Mouse (Mus musculus) heart, embryonic 14.5 days (tissue): ENCODE measurements around the gene 1700023F06Rik. TPM values are rescaled to one million over a fixed set of nuclear protein-coding genes. Genes with fewer than 3 reads are reported as not detected.
"Not testable (repeated sequence)": the region's sequence is repeated elsewhere in the genome, so short reads cannot be mapped to it uniquely, and the experiment has no call there.

Source experiments
- ATAC-seq: fragments of 200-750 bp; cut with Nextera tagmentation; 2 replicates; pipeline ENCODE4 v1.8.0; 2017; ENCODE audit warnings: low read depth, moderate TSS enrichment; ENCODE audit not compliant: insufficient number of reproducible peaks, insufficient read depth, low FRiP score
- H3K27ac ChIP-seq, 2 experiments: fragments of 200-500 bp in 1 of 2; fragments of 300-500 bp in 1 of 2; sonication (generic) in 1 of 2; replicated peaks in 1 of 2; 2 replicates each; pipeline ENCODE4 v1.5.1; 2012 to 2014; ENCODE audit warnings: low read depth in 2 of 2, low read length in 2 of 2, control low read depth in 1 of 2, mild to moderate bottlenecking in 1 of 2, mixed read lengths in 1 of 2; ENCODE audit not compliant: control insufficient read depth in 1 of 2, insufficient read depth in 1 of 2
- H3K27me3 ChIP-seq: fragments of 300-500 bp; sonication (generic); 2 replicates; pipeline ENCODE4 v1.6.1; 2014; ENCODE audit warnings: mild to moderate bottlenecking, low read length, control low read depth; ENCODE audit not compliant: control insufficient read depth, insufficient read depth
- H3K36me3 ChIP-seq: fragments of 300-500 bp; sonication (generic); 2 replicates; pipeline ENCODE4 v1.6.1; 2014; ENCODE audit warnings: mild to moderate bottlenecking, control low read depth, low read length, mixed read lengths; ENCODE audit not compliant: control insufficient read depth, insufficient read depth
- H3K4me1 ChIP-seq, 2 experiments: fragments of 200-500 bp in 1 of 2; fragments of 300-500 bp in 1 of 2; sonication (generic) in 1 of 2; 2 replicates each; pipeline ENCODE4 v1.6.1; 2012 to 2014; ENCODE audit warnings: low read length in 2 of 2, control low read depth in 1 of 2, mixed read lengths in 1 of 2; ENCODE audit not compliant: control insufficient read depth in 2 of 2, insufficient read depth in 2 of 2
- H3K4me2 ChIP-seq: fragments of 300-500 bp; sonication (generic); 2 replicates; pipeline ENCODE4 v1.6.1; 2014; ENCODE audit warnings: mild to moderate bottlenecking, low read length
- H3K4me3 ChIP-seq, 2 experiments: fragments of 200-500 bp in 1 of 2; fragments of 300-500 bp in 1 of 2; sonication (generic) in 1 of 2; 2 replicates each; pipeline ENCODE4 v1.5.1; 2012 to 2014; ENCODE audit warnings: low read length in 2 of 2, mild to moderate bottlenecking in 2 of 2, control low read depth in 1 of 2, low read depth in 1 of 2, moderate library complexity in 1 of 2; ENCODE audit not compliant: control insufficient read depth in 1 of 2, insufficient read depth in 1 of 2
- H3K9ac ChIP-seq: fragments of 300-500 bp; sonication (generic); 2 replicates; pipeline ENCODE4 v1.6.1; 2014; ENCODE audit warnings: mild to moderate bottlenecking, low read length
- H3K9me3 ChIP-seq: fragments of 300-500 bp; sonication (generic); 2 replicates; pipeline ENCODE4 v1.6.1; 2016; ENCODE audit warnings: low read length, control low read depth; ENCODE audit not compliant: control insufficient read depth
- WGBS: fragments of 180-500 bp; shearing (Covaris S2); extraction: QIAGEN DNeasy Blood & Tissue Kit; methylation state at CpG from one replicate; pipeline ENCODE4 v1.1.7; 2014; 5-methylcytosine and 5-hydroxymethylcytosine counted together
- polyA plus RNA-seq: library from polyadenylated mRNA; unstranded; fragments of >200 nt; fragmentation: Nextera tagmentation; extraction: Ambion mirVana; gene quantifications from 2 replicates; pipeline ENCODE4 v1.2.1, GENCODE M21; 2014

Gene 1700023F06Rik
- polyA plus RNA-seq, 1 experiment from 2014 or later, result 0.30 TPM

DNA sequence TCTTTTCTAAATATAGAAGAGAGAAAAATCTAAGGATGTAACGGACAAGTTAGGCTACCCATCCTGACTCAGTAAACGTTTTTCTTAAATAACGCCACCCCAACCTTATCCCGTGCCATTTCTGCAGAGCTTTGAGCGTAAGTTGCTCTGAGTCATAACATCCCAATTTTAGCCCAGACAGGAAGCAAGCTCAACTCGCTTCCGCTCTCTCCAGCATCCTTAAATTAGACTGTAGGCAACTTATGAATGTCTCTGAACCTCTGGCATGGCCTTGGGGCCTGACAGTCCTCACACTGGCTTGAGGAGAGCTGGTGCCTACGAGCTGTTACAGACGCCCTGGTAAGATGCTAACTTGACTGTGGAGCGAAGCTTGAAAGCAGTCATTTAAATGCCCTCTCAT lies 15.1 kb upstream of the 1700023F06Rik start:
- Histone ChIP-seq H3K9ac (no peak overlapping the region), H3K27me3 (no peaks in the 10 kb centered on the region), H3K4me1 (no peaks in the 10 kb centered on the region), H3K9me3 (no peaks in the 10 kb centered on the region), H3K36me3 (peaks cover 61% of the 10 kb centered on the region), H3K4me3 (no peak overlapping the region), H3K4me2 (no peak overlapping the region), H3K27ac (no peak overlapping the region; a peak in 1 of 4 replicates)
- no peak for ATAC-seq
- 79% methylated on average over 10 of the region's 10 CpGs for WGBS

GRCm38 (mm10) chr11:103222718-103223117 lies 14.4 kb upstream of the 1700023F06Rik start:
- peaks cover 61% of the 10 kb centered on the region for H3K36me3 ChIP-seq
- not testable (repeated sequence) for H3K9ac ChIP-seq, H3K27me3 ChIP-seq, H3K27ac ChIP-seq, H3K4me3 ChIP-seq, H3K4me1 ChIP-seq, ATAC-seq, H3K4me2 ChIP-seq, H3K9me3 ChIP-seq
- 79% methylated on average over 4 of the region's 4 CpGs for WGBS

- Histone ChIP-seq H3K27ac (no peak overlapping the region), H3K9ac (no peak overlapping the region), H3K4me2 (no peak overlapping the region), H3K36me3 (peaks cover 48% of the 10 kb centered on the region), H3K27me3 (no peaks in the 10 kb centered on the region), H3K4me3 (no peak overlapping the region), H3K9me3 (no peaks in the 10 kb centered on the region), H3K4me1 (peaks cover 0 to 8% of the 10 kb centered on the region in 2 experiments; a peak in 1 of 4 replicates)
- 84% methylated on average over 6 of the region's 6 CpGs for WGBS
- ATAC-seq, result no peak
These were observed 13.1 kb upstream of the 1700023F06Rik start for GRCm38 (mm10) chr11:103221437-103221836.

DNA sequence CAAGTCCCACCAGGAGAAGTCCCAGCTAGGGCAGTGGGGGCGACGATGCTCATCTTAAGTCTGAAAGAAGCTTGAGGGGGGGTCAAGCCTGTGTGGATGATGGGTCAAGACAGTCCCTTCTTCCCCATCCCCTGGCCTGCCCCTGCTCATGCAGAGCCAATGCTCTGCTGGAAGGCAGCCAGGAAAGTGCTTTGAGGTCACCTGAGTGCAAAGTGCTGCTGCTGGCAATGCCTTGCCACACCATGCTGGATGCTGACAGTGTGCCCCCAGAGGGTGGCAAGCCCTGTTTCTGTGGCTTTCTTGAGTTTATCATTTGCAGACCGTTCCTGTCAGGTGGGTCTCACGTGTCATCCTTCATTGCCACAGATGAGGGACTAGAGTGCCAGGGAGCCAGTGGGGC lies 11.6 kb upstream of the 1700023F06Rik start:
- no peak overlapping the region for H3K9ac ChIP-seq
- no peak overlapping the region for H3K4me3 ChIP-seq
- no peak overlapping the region for H3K4me2 ChIP-seq
- no peaks in the 10 kb centered on the region for H3K9me3 ChIP-seq
- H3K27me3 ChIP-seq, result no peaks in the 10 kb centered on the region
- peaks cover 0 to 8% of the 10 kb centered on the region in 2 experiments; a peak in 1 of 4 replicates for H3K4me1 ChIP-seq
- no peak for ATAC-seq
- 76% methylated on average over 4 of the region's 4 CpGs for WGBS
- peaks cover 38% of the 10 kb centered on the region for H3K36me3 ChIP-seq
- H3K27ac ChIP-seq, result no peak overlapping the region

GRCm38 (mm10) chr11:103219259-103219658 lies 10.9 kb upstream of the 1700023F06Rik start:
- 83% methylated on average over 5 of the region's 5 CpGs for WGBS
- Histone ChIP-seq H3K9ac (no peak overlapping the region), H3K27me3 (no peaks in the 10 kb centered on the region), H3K27ac (no peak overlapping the region), H3K4me2 (no peak overlapping the region), H3K4me1 (peaks cover 0 to 8% of the 10 kb centered on the region in 2 experiments; a peak in 1 of 4 replicates), H3K9me3 (no peaks in the 10 kb centered on the region), H3K4me3 (no peak overlapping the region), H3K36me3 (peaks cover 31% of the 10 kb centered on the region)
- no peak for ATAC-seq

- 28% methylated on average over 6 of the region's 6 CpGs for WGBS
- no peak overlapping the region for H3K27ac ChIP-seq
- peak overlapping the region; percentile 55 for H3K9ac ChIP-seq
- peak overlapping the region; percentile 48 to 65 for H3K4me3 ChIP-seq
- no peak for ATAC-seq
- peaks cover 28% of the 10 kb centered on the region for H3K36me3 ChIP-seq
- H3K9me3 ChIP-seq, result no peaks in the 10 kb centered on the region
- H3K4me1 ChIP-seq, result peaks cover 0 to 8% of the 10 kb centered on the region in 2 experiments; a peak in 1 of 4 replicates
- H3K27me3 ChIP-seq, result no peaks in the 10 kb centered on the region
- peak overlapping the region; percentile 79 for H3K4me2 ChIP-seq
These were observed 10.2 kb upstream of the 1700023F06Rik start for GRCm38 (mm10) chr11:103218517-103218901.

- no peaks in the 10 kb centered on the region for H3K9me3 ChIP-seq
- WGBS, result under 1% methylated on average over 45 of the region's 45 CpGs
- no peaks in the 10 kb centered on the region for H3K27me3 ChIP-seq
- H3K9ac ChIP-seq, result peak within 1 kb of the TSS; percentile 55
- H3K27ac ChIP-seq, result no peak within 1 kb of the TSS
- peak within 1 kb of the TSS; percentile 79 for H3K4me2 ChIP-seq
- H3K4me1 ChIP-seq, result peaks cover 0 to 8% of the 10 kb centered on the region in 2 experiments; a peak in 1 of 4 replicates
- 0 out of 2 replicates have a peak, but pooled peaks have one; percentile 37 for ATAC-seq
- peaks cover 26% of the 10 kb centered on the region for H3K36me3 ChIP-seq
- peak within 1 kb of the TSS; percentile 48 to 65 for H3K4me3 ChIP-seq
These were observed 9.6 kb upstream of the 1700023F06Rik start, which contains the start of gene Spata32 for GRCm38 (mm10) chr11:103217790-103218516. Gene Spata32 (minus strand): TSS chr11:103218432.
